Mouse (Mus musculus) liver, embryonic 12.5 days (tissue): ENCODE measurements around the gene D430041D05Rik. TPM values are rescaled to one million over a fixed set of nuclear protein-coding genes. Genes with fewer than 3 reads are reported as not detected.
A peak's percentile ranks its signal among the peaks of the same experiment; 100 is the strongest.

Source experiments
- ATAC-seq: fragments of 200-750 bp; cut with Nextera tagmentation; 2 replicates; pipeline ENCODE4 v1.8.0; 2017; ENCODE audit warnings: moderate number of reproducible peaks, mild to moderate bottlenecking, moderate library complexity
- H3K27ac ChIP-seq: fragments of 300-500 bp; sonication (generic); 2 replicates; pipeline ENCODE4 v1.5.1; 2016; ENCODE audit warnings: mild to moderate bottlenecking
- H3K27me3 ChIP-seq: fragments of 300-500 bp; sonication (generic); replicated peaks from 2 replicates; pipeline ENCODE4 v1.6.1; 2016; ENCODE audit warnings: mild to moderate bottlenecking, moderate library complexity
- H3K36me3 ChIP-seq: fragments of 300-500 bp; sonication (generic); 2 replicates; pipeline ENCODE4 v1.6.1; 2016; ENCODE audit warnings: mild to moderate bottlenecking, moderate library complexity
- H3K4me1 ChIP-seq: fragments of 300-500 bp; sonication (generic); 2 replicates; pipeline ENCODE4 v1.6.1; 2016
- H3K4me2 ChIP-seq: fragments of 300-500 bp; sonication (generic); 2 replicates; pipeline ENCODE4 v1.6.1; 2016; ENCODE audit warnings: mild to moderate bottlenecking, moderate library complexity
- H3K4me3 ChIP-seq: fragments of 300-500 bp; sonication (generic); 2 replicates; pipeline ENCODE4 v1.5.1; 2016; ENCODE audit warnings: mild to moderate bottlenecking, moderate library complexity
- H3K9ac ChIP-seq: fragments of 300-500 bp; sonication (generic); 2 replicates; pipeline ENCODE4 v1.6.1; 2016; ENCODE audit warnings: mild to moderate bottlenecking, moderate library complexity
- H3K9me3 ChIP-seq: fragments of 300-500 bp; sonication (generic); replicated peaks from 2 replicates; pipeline ENCODE4 v1.6.1; 2016; ENCODE audit warnings: mild to moderate bottlenecking, moderate library complexity
- WGBS: fragments of 180-500 bp; shearing (Covaris S2); methylation state at CpG from one replicate; pipeline ENCODE4 v1.1.7; 2016; ENCODE audit not compliant: insufficient replicate concordance; 5-methylcytosine and 5-hydroxymethylcytosine counted together
- polyA plus RNA-seq: library from polyadenylated mRNA; unstranded; fragments of >200 nt; fragmentation: Nextera tagmentation; extraction: Ambion mirVana; gene quantifications from 2 replicates; pipeline ENCODE4 v1.2.1, GENCODE M21; 2016

The D430041D05Rik gene
- polyA plus RNA-seq, 1 experiment from 2014 or later: 0.02 TPM

DNA sequence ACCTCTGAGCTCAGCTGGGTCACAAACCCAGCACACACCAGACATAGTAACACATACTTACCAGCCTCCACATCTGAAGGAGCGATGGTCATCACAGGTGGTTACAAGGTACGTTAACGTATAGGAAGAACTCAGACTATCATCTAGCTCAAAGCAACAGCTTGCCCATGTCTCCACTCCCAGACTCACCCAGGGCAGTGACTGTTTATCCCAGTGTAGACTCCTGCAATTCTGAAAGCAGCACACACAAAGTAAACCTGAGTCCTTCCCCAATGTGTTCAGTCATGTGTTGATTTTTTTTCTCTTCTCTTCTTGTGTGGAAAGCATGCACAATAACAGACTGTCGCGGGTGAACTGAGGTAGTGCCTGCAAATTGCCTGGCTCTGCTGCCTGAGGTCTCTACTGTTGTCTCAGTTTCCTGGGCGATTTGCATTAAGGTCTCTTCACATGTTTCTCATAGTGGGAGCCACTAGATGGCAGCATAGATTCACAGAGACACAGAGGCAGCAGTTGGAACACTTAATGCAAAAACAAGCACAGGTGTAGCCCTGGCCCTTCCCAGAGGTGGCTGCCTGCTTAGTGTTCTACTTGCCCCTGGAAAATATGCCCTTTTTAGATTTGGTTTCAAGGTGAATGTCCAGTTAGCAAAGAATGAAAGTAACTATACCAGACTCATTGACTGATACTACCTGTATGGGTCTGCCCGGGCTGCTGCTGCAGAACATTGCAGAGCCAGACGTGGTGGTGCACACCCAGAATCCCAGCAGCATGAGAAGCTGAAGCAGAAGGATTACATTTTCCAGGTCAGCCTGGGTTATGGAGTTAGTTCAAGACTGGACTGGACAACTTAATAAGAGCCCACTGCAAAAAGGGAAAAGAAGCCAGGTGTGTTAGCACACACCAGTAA is 276.4 kb downstream of the D430041D05Rik start:
- ATAC-seq: no peak
- Histone ChIP-seq H3K4me2 (no peak overlapping the region), H3K9ac (no peak overlapping the region), H3K9me3 (0 out of 2 replicates have a peak, but pooled peaks cover 4% of the 10 kb centered on the region), H3K4me3 (no peak overlapping the region), H3K36me3 (no peaks in the 10 kb centered on the region), H3K27ac (no peak overlapping the region), H3K4me1 (peaks cover 28% of the 10 kb centered on the region), H3K27me3 (peaks cover 26% of the 10 kb centered on the region)
- 43% methylated on average over 8 of the region's 8 CpGs for WGBS

DNA sequence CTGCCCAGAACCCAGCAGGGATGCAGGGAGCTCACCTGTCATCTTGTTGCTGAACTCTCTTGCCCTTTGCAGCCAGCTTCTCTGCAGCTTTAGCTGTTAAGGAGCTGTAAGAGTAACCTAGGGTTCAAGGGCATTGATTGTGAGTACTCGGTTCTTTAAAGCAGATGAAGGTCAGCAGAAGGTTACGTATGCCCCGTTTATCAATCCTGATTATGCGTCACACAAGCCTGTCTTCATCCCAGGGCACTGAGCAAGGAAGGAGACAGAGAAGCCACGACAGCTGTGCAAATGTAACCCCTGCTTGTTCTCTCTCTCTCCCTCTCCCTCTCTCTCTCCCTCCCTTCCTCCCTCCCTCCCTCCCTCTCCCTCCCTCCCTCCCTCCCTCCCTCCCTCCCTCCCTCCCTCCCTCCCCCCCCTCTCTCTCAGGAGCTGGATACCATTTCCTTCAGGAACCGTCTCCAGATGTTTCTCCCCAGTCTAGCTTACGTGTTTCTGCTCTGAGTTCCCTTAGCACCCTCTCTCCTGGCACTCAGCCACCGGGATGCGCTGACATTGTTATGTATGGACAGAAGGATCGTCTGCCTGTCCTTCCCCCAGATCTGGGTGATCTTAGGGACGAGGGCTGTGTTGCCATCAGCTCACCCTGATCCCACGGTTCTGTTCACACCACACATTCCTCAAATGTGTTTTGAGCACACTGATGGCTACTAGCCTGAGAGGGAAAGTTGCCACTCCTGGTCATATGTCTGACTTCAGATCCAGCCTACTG is 277.6 kb downstream of the D430041D05Rik start:
- Histone ChIP-seq H3K9me3 (no peaks in the 10 kb centered on the region), H3K27ac (no peak overlapping the region), H3K36me3 (no peaks in the 10 kb centered on the region), H3K9ac (no peak overlapping the region), H3K4me1 (peaks cover 33% of the 10 kb centered on the region), H3K27me3 (peaks cover 31% of the 10 kb centered on the region), H3K4me3 (no peak overlapping the region), H3K4me2 (no peak overlapping the region)
- WGBS: 32% methylated on average over 12 of the region's 12 CpGs
- no peak for ATAC-seq

DNA sequence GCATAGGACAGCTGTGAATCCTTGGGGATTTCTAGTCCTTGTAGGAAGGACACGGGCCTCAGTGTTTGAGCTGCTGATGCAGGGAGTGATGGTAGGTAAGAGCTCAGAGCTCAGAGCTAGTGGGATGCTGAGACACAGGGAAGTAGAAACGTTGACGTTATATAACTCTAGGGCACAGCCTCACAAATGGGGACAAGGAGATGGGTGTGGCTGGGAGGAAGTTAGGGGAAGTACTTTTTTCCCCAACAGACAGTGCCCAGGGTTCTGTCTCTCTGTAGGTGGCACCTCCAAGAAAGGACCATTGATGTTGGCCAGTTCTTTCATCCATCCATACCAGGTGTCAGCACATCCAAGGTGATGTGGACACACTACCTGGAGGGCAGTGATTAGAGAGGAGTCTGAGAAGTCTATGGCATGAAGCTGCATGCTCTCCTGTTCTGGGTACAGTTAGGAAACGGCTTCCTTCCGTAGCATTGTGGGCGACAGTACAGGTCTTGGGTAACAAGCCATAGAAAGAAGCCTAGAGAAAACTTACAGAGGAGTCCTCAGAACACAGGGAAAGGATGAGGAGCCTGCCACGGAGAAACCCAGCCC is 278.4 kb downstream of the D430041D05Rik start:
- WGBS: 58% methylated on average over 7 of the region's 7 CpGs
- no peak for ATAC-seq

DNA sequence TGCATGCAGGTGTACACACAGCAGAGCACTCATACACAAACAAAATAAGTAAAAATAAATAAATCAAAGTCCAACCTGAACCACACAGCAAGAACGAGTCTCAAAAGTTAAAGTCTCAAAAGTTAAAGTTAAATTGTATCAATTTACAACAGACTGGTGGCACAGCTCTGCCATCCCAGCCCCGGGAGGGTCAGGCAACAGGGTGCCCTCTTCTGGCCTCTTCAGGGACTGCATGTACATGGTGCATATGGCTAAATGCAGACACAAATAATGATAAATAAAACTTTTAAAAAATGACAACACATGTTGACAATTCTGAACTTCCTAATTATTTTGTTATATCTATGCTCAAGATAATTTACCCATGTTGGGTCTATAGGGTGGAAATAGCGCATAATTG is 279.8 kb downstream of the D430041D05Rik start:
- Histone ChIP-seq H3K9me3 (no peaks in the 10 kb centered on the region), H3K4me2 (peak overlapping the region; percentile 57; the same call in 1 of the 2 replicates), H3K4me3 (no peak overlapping the region), H3K9ac (peak overlapping the region; percentile 25; the same call in 1 of the 2 replicates), H3K27me3 (peaks cover 43% of the 10 kb centered on the region), H3K4me1 (peaks cover 33% of the 10 kb centered on the region), H3K36me3 (no peaks in the 10 kb centered on the region), H3K27ac (peak overlapping the region; percentile 82)
- no peak for ATAC-seq
- WGBS: 41% methylated on average over 3 of the region's 3 CpGs

More for the DNA sequence above, 278.4 kb downstream of the D430041D05Rik start:
- H3K4me2 ChIP-seq: no peak overlapping the region
- H3K36me3 ChIP-seq: no peaks in the 10 kb centered on the region
- no peak overlapping the region for H3K9ac ChIP-seq
- H3K27me3 ChIP-seq: peaks cover 38% of the 10 kb centered on the region
- H3K9me3 ChIP-seq: no peaks in the 10 kb centered on the region
- no peak overlapping the region for H3K4me3 ChIP-seq
- no peak overlapping the region for H3K27ac ChIP-seq
- peaks cover 33% of the 10 kb centered on the region for H3K4me1 ChIP-seq

DNA sequence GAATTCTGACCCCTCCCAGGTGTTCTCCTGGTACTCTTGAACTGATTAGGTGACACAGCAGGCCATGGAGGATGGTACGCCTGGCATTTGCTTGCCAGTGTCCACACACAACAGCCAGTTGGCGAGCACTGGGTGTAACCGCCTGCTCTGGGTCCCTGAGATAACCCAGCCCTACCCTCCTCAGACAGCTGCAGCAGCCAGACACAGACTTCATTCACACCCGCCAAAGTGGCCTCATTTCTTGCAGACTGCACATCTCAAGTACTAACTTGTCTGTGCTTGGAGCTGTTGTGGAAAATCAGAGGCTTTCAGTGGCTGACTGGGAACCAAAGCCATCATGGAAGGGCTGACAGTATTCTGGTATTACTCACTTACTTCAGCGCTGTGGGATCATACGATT is 280.6 kb downstream of the D430041D05Rik start:
- Histone ChIP-seq H3K27me3 (peaks cover 50% of the 10 kb centered on the region), H3K36me3 (no peaks in the 10 kb centered on the region), H3K4me1 (peaks cover 33% of the 10 kb centered on the region), H3K4me2 (peak overlapping the region; percentile 57), H3K9me3 (no peaks in the 10 kb centered on the region), H3K9ac (peak overlapping the region; percentile 25; the same call in 1 of the 2 replicates), H3K27ac (peak overlapping the region; percentile 82), H3K4me3 (peak overlapping the region; percentile 6; the same call in 1 of the 2 replicates)
- peak; percentile 99 for ATAC-seq
- 35% methylated on average over 6 of the region's 6 CpGs for WGBS

DNA sequence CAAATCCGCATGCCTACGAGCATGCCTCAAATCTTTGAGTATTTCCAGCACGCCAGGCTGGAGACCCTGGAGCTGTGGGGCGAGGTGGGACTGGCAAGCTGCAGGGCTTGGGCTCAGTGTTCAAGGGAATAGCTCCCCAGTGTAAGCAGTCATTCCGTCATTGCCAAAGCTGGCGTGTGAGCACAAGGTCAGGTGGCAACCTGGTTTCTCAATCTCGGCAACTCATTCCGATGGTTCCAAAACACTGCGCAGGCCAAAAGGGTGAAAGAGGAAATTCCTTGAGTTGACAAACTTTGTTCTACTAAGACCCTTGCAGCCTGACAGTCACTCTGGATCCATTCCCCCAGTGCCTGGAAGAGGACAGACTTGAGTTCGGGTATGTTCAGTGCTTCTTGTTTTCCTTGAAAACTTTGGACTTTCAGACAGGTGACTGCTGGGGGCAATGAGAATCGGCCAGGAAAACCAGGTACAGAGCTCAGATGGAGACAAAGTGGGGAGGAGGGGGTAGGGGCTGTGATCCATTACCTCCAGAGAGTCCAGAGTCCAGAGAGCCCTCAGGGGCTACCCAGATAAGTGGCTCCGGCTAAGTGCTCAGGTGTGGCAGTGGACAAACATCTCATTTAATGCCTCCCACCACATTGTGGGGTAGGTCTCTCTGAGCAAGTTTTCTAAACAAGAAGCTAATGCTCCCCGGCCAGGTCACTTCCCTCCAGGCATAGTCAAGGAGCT is 281.8 kb downstream of the D430041D05Rik start:
- Histone ChIP-seq H3K9ac (no peak overlapping the region), H3K4me3 (no peak overlapping the region), H3K36me3 (no peaks in the 10 kb centered on the region), H3K27ac (no peak overlapping the region; the same call in 1 of the 2 replicates), H3K4me2 (peak overlapping the region; percentile 57; the same call in 1 of the 2 replicates), H3K9me3 (no peaks in the 10 kb centered on the region), H3K27me3 (peaks cover 51% of the 10 kb centered on the region), H3K4me1 (peaks cover 41% of the 10 kb centered on the region)
- 75% methylated on average over 13 of the region's 13 CpGs for WGBS
- no peak for ATAC-seq

DNA sequence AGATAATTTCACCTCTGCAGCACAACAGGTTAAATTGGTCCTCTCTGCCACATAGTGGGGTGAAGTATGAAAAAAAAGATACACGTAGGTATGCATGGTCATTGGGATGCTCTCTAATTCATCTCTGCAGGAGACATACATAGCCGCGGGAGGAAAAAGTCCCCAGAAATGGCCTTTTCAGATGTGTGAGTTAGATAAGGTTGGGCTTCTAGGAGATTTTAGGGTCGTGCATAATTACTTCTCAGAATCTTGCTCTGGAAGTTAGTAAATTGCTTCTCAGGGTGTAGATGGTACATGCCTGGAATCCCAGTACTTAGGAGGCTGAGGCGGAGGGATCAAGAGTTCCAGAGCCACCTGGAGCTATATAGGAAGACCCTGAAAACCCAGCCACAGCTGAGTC is 286.7 kb downstream of the D430041D05Rik start:
- peak overlapping the region; percentile 99; the same call in 1 of the 2 replicates for H3K27ac ChIP-seq
- peak overlapping the region; percentile 97 for H3K9ac ChIP-seq
- no peaks in the 10 kb centered on the region for H3K36me3 ChIP-seq
- ATAC-seq: no peak
- H3K4me1 ChIP-seq: peaks cover 49% of the 10 kb centered on the region
- no peaks in the 10 kb centered on the region for H3K9me3 ChIP-seq
- WGBS: 47% methylated on average over 5 of the region's 5 CpGs
- H3K4me3 ChIP-seq: peak overlapping the region; percentile 75; the same call in 1 of the 2 replicates
- H3K4me2 ChIP-seq: peak overlapping the region; percentile 97
- peaks cover 35% of the 10 kb centered on the region for H3K27me3 ChIP-seq

DNA sequence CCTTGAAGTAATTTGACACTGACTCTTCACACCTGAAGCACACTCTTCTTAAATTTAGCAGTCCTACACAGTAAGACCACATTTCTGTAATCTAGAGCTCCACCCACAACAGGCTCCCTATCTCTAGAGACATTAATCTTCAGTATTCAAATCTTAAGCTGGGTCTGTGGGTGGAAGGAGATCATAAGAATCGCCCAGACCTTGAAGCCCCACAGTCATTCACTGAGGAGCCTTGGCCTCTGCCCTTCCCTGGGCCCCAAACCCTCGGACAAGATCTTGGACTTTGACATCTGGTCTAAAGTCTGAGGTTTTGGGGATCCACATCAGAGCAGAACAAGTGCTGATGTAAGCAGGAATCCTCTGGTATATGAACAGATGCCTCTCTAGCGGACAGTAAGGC is 287.3 kb downstream of the D430041D05Rik start:
- no peaks in the 10 kb centered on the region for H3K36me3 ChIP-seq
- 23% methylated on average over 3 of the region's 3 CpGs for WGBS
- H3K9ac ChIP-seq: peak overlapping the region; percentile 97
- ATAC-seq: peak; percentile 45
- H3K4me3 ChIP-seq: peak overlapping the region; percentile 75
- H3K9me3 ChIP-seq: no peaks in the 10 kb centered on the region
- peak overlapping the region; percentile 97 for H3K4me2 ChIP-seq
- peaks cover 32% of the 10 kb centered on the region for H3K27me3 ChIP-seq
- peak overlapping the region; percentile 99 for H3K27ac ChIP-seq
- peaks cover 53% of the 10 kb centered on the region for H3K4me1 ChIP-seq

DNA sequence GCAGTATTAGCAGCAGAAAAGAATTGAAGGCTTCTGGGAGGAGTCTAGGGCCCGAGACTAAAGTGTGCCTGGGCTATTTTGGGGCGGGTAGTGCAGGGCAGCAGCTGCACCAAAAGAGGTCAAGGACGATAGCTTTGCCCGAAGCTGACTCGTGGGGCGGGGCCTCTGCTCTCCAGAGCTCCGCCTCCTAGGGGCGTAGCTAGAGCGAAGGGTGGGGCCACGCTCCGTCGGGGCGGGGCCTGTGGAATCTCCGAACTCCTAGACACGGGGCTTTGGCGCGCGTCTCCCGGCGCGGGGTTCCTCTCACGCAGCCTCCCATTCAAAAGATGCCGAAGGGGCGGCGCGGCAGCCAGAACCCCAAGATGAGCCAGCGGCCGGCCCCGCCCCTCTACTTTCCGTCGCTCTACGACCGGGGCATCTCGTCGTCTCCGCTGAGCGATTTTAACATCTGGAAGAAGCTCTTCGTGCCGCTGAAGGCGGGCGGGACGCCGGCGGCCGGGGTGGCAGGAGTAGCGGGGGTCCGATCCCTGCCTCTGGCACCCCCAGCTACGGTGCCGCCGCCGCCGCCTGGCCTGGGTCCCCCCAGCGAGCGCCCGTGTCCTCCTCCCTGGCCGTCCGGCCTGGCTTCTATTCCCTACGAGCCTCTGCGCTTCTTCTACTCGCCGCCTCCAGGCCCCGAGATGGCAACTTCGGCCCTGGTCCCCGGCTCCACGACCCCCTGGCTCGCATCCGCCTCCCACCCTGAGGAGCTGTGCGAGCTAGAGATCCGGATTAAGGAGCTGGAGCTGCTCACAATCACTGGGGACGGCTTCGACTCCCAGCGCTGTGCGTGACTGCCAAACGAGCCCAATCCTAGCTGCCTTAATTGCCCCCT is 288.1 kb downstream of the D430041D05Rik start, which contains the start of gene A930018P22Rik:
Gene A930018P22Rik, plus strand, starts transcription at position 265 of the 874 bp plus-strand sequence.
- H3K4me3 ChIP-seq: peak within 1 kb of the TSS; percentile 75
- H3K27ac ChIP-seq: peak within 1 kb of the TSS; percentile 99
- H3K4me2 ChIP-seq: peak within 1 kb of the TSS; percentile 97
- peaks cover 24% of the 10 kb centered on the region for H3K27me3 ChIP-seq
- H3K9ac ChIP-seq: peak within 1 kb of the TSS; percentile 97
- no peaks in the 10 kb centered on the region for H3K9me3 ChIP-seq
- under 1% methylated on average over 73 of the region's 74 CpGs for WGBS
- H3K36me3 ChIP-seq: peaks cover 5% of the 10 kb centered on the region
- ATAC-seq: peak; percentile 86
- H3K4me1 ChIP-seq: peaks cover 54% of the 10 kb centered on the region

DNA sequence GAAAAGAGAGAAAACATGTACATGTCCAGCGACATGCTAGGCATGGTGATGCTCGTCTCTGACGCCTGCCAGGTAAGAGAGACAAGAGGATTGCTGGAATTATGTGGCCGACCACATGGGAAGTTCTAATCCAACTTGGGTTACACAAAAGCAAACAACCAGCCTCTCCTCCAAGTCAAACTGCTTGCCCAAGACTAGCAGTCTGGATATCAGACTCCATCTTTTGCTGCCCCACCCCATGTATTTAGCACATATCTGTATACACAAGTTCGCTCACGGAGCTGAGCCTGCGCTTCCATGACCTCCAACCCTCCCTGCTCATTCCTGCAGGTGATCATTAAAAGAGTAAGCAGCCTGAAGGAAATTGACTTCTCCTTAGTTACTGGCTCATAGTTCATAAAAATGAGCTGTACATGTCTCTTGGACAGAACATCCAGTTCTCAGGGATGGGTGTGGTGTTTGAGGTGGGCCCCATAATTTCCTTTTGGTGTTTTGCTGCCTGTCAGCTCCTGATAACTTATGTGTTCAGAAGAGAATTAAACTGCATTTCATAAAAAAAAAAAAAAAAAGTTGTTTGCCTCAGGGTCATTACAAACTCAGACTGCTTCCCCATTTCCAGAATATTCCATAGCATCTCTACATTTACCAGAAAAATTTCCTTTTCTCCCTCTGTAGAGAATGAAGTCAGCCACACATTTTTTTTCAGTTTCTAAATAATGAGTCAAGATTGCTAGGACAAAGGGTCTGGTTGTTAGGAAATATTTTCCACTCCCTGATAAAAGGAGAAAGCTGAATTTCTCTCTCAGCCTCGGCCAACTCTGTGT is 288.9 kb downstream of the D430041D05Rik start:
- peaks cover 10% of the 10 kb centered on the region for H3K36me3 ChIP-seq
- no peaks in the 10 kb centered on the region for H3K9me3 ChIP-seq
- peak overlapping the region; percentile 97 for H3K4me2 ChIP-seq
- peaks cover 62% of the 10 kb centered on the region for H3K4me1 ChIP-seq
- ATAC-seq: peak; percentile 70
- peak overlapping the region; percentile 97 for H3K9ac ChIP-seq
- peak overlapping the region; percentile 75 for H3K4me3 ChIP-seq
- peaks cover 17% of the 10 kb centered on the region for H3K27me3 ChIP-seq
- peak overlapping the region; percentile 99 for H3K27ac ChIP-seq
- 39% methylated on average over 8 of the region's 8 CpGs for WGBS
